Mouse (Mus musculus): Measurements from ENCODE around the gene Pex26.

Pex26 gene

GRCm38 (mm10) chr6:121210149-121210925 lies 26.9 kb downstream of the Pex26 start, which contains the start of gene Tuba8:
Tuba8 (plus strand) TSS chr6:121210696.
- peak; percentile 39 for DNase-seq

GRCm38 (mm10) chr6:121210926-121211289 lies 27.4 kb downstream of the Pex26 start:
- DNase-seq = no peak

- DNase-seq = no peak
Observed at GRCm38 (mm10) chr6:121211743-121212142, 28.3 kb downstream of the Pex26 start.

DNA sequence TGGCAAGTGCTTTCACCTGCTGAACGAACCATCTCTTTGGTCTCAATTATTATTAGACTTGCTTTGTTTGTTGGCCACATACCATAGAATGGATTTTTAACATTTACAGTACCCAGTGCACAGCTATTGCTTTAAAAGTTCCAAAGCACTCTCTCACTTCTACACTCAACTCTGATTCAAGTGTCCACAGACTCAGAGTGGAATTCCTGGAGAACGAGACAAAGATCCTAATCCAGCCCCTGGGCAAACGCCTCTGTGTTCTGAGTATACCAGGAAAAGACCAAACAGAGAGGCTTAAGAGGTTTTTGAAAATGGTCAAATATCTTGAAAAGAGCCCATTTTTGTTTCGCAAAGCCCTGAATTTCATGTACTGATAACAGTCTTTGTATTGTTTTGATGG lies 29.5 kb downstream of the Pex26 start:
- DNase-seq = no peak

DNA sequence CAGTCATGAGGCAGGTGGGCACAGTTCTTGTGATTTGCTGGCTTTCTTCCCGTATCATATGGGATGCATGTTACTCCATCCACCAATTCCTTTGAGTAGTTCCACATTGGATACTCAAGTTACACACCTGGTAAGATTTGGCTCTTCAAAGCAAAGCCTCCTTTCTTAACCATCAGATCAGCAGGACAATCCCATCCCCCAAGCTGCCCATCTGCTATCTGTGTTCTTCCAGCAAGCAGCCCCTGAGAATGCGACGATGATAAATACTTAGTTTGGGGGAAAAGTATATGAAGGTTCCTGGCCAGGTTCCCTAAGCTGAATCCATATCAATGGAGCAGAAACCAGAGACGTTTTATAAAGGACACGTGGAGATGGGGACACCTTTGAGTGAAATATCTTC lies 30.8 kb downstream of the Pex26 start:
- no peak for DNase-seq

DNA sequence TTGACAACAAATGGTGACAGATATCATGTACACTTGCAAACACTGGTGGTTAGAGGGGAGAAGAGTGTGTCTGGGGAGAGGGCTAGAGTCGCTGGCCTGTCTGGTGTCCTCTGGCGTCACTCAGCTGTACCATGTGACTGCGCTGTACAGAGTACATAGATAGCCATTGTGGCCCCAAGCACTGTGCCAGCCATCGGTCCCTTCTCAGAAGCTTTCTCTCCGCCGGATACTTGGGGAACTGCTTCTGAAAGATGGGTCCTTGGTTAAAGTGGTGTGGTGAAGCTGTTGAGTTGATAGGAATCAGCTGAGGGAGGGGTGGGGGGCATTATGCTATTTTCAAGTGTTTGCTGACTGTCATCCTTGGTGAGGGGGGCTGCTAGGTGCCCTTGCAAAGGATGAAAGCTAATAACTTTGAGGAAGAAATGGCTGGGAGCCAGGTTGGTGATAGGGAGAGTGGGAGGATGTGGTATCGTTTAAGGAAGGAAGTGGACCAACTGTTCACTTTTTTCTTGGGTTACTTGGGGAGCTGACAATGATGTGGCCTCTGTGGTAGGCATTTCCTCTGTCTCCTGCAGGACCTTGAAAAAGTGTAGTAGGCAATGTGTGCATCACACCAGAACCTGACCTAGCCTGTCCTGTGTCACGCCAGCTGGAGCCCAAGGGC lies 31.3 kb downstream of the Pex26 start:
- DNase-seq = no peak

- no peak for DNase-seq
Observed at GRCm38 (mm10) chr6:121215336-121215735, 31.9 kb downstream of the Pex26 start.

- DNase-seq = no peak
Observed at GRCm38 (mm10) chr6:121215896-121216295, 32.4 kb downstream of the Pex26 start.

DNA sequence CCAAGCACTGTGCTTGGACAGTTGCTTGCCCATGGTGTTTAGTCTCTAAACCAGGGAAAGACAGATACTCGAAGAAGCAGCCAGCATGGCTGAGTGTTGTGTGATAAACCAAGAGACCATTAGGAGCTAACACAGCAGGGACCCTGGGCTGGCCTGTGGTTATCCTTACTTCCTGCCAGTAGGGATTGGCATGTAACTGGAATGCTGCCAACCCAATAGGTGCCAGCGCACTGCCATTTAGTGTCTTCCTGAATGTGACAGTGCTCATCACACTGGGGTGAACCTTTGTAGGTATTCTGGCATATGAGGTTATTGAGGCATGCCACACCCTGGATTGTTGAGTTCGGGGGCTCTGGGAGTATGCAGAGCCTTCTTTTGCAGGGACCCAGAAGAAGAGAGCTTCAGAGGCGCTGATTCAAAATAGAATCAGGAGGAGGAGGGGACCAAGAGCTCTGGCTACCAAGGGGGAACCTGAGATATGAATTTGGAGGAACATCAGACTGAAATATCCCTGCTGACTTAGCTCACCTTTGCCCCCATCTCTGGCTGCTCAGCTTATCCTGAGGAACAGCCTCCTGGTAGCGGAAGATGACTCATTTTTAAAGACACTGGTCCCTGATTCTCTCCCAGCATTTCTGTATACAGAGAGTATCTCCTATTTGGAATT lies 33.3 kb downstream of the Pex26 start:
- DNase-seq = no peak

DNA sequence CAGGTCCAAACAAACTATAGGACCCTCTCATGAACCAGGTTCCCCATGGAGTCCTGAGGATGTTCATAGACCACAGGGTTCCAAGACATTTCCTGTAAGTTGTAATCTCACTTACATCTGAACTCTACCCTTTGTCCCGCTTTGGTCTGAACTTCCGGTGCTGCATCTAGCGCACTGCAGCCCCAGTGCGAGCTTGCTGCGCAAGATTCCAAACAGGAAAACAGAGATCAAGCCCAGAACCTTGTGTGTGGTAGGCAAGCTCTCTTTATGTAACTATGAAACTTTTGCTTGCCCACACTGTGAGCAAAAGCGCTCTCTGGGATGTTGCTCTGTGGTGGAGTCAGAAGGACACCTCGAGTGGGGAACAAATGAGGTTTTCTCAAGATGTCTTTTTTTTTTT lies 34.5 kb downstream of the Pex26 start:
- DNase-seq = no peak

DNA sequence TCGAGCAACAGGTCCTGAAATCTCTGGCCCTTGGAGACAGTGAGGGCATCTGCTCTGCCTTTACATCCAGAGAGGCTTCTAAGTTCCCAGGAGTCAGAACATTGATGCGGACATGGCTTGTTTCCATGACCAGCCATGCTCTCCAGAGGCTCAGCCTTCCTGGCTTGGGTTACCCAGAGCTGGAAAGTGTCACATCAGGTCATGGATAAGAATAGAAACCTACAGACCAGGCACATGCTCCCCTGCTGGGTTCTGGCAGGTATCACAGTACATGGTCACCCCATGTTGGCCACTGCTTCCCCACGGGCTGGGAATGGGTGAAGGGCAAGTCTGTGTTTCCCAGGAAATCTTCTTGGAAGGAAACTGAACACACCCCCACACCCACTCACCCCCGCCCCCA lies 35.9 kb downstream of the Pex26 start:
- no peak for DNase-seq

DNA sequence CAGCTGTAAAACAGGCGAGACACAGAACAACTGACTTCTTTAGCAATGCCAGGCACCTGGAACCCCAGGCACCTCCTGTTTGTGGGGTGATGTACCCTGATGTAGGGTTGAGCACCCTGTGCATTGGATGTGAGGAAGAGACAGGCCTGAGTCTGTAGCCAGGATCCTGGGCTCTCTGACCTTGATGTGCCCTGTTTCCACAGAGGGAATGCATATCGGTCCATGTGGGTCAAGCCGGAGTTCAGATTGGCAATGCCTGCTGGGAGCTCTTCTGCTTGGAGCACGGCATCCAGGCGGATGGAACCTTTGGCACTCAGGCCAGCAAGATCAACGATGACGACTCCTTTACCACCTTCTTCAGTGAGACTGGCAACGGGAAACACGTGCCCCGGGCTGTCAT lies 36.7 kb downstream of the Pex26 start:
- DNase-seq = no peak

GRCm38 (mm10) chr6:121221876-121222597 lies 38.6 kb downstream of the Pex26 start:
- no peak for DNase-seq

DNA sequence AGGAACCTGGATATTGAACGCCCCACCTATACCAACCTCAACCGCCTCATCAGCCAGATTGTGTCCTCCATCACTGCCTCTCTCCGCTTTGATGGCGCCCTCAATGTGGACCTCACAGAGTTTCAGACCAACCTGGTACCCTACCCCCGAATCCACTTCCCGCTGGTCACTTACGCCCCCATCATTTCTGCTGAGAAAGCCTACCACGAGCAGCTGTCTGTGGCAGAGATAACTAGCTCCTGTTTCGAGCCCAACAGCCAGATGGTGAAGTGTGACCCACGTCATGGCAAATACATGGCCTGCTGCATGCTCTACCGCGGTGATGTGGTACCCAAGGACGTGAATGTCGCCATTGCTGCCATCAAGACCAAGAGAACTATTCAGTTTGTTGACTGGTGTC lies 39.5 kb downstream of the Pex26 start:
- no peak for DNase-seq

- no peak for DNase-seq
Observed at GRCm38 (mm10) chr6:121224067-121224466, 40.6 kb downstream of the Pex26 start.

GRCm38 (mm10) chr6:121224993-121225392 lies 41.5 kb downstream of the Pex26 start:
- no peak for DNase-seq

- no peak for DNase-seq
Observed at GRCm38 (mm10) chr6:121226043-121226442, 42.6 kb downstream of the Pex26 start.

DNA sequence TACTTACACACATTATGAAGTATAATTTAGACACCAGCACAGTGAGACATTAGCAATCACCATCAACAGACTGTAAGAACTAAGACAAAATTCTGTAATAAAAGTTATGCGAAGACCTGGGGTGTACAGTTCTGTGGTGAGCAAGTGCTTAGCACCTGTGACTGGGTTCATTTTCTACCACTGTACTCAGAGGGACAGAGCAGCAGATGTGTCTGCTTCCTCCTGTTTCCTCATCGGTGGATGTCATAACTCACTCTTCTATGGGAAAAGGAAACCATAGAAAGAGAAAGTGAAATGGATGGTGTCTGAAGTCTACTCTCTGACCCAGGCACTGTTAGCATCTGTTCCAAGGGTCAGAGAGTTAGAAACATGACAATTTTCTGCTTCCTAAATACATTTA lies 43.3 kb downstream of the Pex26 start:
- no peak for DNase-seq

DNA sequence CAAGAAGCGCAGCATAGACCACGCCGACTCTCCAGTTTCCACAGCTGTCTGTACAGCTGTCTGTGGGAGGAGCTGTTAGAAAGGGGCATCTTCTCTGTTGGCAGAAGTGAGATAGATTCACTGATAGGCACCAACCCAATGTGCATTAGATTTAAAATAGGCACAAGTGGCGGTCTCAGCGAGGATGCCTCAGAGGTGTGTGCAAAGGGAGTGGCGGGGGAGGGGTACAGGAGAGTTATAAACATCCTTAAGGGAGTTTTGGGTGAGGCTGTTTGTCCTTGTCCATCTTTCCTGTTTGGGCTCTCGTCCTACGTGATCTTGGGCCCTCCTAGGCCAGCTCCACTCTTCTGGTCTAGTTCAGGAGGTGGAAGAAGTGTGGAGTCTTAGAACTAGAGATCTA lies 45.0 kb downstream of the Pex26 start:
- no peak for DNase-seq

DNA sequence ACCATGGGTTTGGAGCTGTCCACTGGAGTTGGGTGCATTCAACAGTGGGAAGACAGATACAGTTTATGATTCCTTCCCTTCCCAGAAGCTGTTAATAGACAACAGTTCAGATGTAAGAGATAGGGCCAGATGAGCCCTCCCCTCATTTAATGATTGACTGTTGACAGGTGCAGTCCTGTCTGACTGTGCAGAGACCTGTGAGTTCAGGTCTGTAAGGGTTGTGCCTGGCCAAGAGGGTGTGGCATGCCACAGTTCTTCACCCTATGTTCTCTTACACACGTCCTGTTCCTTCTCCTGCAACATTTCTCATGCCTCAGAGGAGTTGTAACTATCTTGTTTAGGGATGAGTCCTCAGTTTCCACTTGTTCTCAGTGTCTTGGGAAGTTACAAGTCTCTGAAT lies 49.2 kb downstream of the Pex26 start:
- no peak for DNase-seq

DNA sequence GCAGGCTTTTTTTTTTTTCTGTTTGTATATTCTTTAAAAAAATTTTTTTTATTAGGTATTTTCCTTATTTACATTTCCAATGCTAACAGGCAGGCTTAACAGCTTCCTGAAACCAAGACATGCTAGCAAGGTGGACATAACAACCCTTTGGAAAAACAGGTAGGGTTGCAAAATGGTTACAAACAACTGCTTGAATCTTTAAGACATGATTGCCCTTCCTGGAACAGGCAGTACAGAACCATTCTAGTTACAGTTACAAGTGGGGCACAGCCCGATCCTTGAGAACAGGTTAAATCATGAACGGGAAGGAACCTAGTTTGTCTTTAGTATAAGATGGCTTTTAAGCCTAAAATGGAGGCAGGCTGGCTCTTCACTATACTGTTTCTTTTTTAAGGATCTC lies 52.9 kb downstream of the Pex26 start:
- DNase-seq = no peak

DNA sequence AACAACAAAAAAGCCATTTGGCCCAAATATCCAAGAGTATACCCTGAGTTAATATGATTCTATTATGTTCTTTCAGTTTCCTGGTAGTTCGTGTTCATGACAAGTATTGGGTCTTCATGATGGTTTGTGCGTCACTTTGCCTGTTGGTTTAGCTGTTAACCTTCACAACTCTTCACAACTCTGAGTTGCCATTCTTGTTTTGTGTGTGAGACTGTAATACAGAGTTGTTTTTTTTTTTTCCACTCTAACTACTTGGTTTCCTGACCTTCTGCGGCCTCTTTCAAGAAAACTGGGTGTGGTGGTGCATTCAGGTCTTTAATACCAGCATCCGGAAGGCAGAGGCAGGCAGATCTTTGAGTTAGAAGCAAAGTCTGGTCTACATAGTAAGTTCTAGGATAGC lies 54.7 kb downstream of the Pex26 start:
- no peak for DNase-seq

DNA sequence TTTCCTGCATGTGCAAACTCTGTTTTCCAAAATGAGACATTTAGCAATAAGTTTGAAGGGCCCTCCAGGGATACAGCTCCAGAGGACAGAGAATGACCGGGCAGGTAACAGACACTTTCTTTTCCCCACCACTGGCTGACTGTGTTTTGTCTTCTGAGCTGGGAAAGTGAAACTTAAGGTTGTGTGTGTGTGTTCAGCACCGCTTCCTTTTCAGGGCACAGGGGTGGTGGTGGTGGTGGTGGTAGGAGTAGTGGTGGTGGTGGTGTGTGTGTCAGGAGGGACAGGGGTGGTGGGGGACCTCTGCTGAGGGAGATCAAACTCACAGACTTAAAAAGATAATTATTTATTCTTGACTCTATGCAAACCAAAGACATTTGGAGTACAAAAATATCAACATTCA lies 58.3 kb downstream of the Pex26 start:
- DNase-seq = no peak

DNA sequence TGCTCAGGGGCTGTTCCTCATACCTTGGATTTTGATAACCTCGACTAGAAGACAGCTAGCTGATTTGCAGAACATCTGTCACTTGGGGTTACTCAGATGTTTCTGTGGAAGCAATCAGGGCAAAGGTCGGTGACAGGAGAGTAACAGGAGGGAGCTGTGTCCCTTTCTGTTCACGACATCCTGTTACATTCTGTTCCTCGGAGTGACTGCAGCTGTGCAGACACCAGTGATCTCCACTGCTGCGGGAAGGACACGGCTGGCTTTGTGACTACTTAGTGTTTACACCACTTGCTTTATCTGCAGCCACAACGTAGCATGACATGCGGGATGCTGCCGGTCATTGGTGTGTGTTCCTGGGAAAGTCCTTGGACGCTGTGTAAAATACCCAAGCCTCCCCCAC lies 59.7 kb downstream of the Pex26 start:
- DNase-seq = no peak
